In the genomic region with DNA sequence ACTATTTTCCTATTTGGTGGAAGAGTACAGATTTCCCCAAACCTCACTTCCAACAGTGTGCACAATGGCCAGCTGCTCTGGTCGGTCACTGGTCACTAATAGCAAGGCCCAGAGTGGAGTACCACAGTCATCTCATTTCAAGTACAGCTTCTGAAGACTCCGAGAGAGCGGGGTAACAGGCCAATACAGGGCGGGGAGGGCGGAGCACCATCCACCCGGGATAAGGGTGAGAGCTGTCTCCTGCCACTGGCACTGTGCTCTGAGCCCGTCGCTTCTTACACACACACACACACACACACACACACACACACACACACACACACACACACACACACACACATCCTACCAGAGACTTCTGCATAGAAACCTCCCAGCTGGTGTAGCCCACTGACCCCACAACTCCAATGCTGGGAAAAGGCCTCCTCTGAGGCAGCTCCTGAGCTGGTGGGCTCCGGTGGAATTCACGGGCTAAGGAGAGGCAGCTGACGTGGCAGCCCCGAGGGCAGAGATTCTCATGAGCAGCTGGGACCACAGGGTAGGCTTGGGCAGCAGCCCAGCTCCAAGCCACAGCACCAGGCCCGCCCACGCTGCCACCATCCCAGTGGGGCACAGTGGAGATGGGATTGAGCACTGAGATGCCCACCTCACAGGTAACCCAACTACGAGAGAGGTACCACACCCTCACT, we compare ENCODE assay signal across 8 mouse cellular contexts. TPM values are rescaled to one million over a fixed set of nuclear protein-coding genes. Genes with fewer than 3 reads are reported as not detected.
A peak's percentile ranks its signal among the peaks of the same experiment; 100 is the strongest.
DNase-seq lines count a peak whose midpoint lies in the region; ATAC-seq and TF ChIP-seq lines count a peak whose summit lies in the region.

No protein-coding gene starts in this region.

- H3K4me2 ChIP-seq in lung, embryonic 16.5 days (ENCODE audit: low read depth, low read length) = peak overlapping the region; percentile 40
- peak overlapping the region; percentile 43 for H3K4me2 ChIP-seq in embryonic facial prominence, embryonic 14.5 days (ENCODE audit: low read depth, low read length)
- H3K4me2 ChIP-seq in intestine, embryonic 15.5 days (replicated peaks) = peak overlapping the region; percentile 43
- peak overlapping the region; percentile 37; the same call in 1 of the 2 replicates for H3K4me2 ChIP-seq in midbrain, postnatal 0 days (ENCODE audit: low read depth, low read length, poor library complexity, severe bottlenecking)

- no peak for TF ChIP-seq CTCF in midbrain, postnatal 0 days (IDR thresholded peaks at IDR 0.05)

- H3K36me3 ChIP-seq in lung, embryonic 16.5 days (ENCODE audit: control insufficient read depth, insufficient read depth, low read length) = peaks cover 10% of the 10 kb centered on the region
- peaks cover 35% of the 10 kb centered on the region; the same call in 1 of the 2 replicates for H3K36me3 ChIP-seq in embryonic facial prominence, embryonic 14.5 days (ENCODE audit: control insufficient read depth, insufficient read depth, low read length)
- peaks cover 3% of the 10 kb centered on the region; the same call in 1 of the 2 replicates for H3K36me3 ChIP-seq in intestine, embryonic 15.5 days
- peaks cover 13% of the 10 kb centered on the region; the same call in 1 of the 2 replicates for H3K36me3 ChIP-seq in midbrain, postnatal 0 days (ENCODE audit: insufficient read depth, low read length)

- no peak overlapping the region for H3K4me3 ChIP-seq in lung, embryonic 16.5 days (ENCODE audit: low read length)
- peak overlapping the region; percentile 11; the same call in 1 of the 2 replicates for H3K4me3 ChIP-seq in embryonic facial prominence, embryonic 14.5 days (ENCODE audit: low read depth, low read length)
- no peak overlapping the region for H3K4me3 ChIP-seq in intestine, embryonic 15.5 days (replicated peaks)
- H3K4me3 ChIP-seq in midbrain, postnatal 0 days (ENCODE audit: low read depth, low read length) = no peak overlapping the region

- no peaks in the 10 kb centered on the region for H3K9me3 ChIP-seq in lung, embryonic 16.5 days (ENCODE audit: control insufficient read depth, low read length)
- no peaks in the 10 kb centered on the region for H3K9me3 ChIP-seq in embryonic facial prominence, embryonic 14.5 days (ENCODE audit: control insufficient read depth, low read length)
- no peaks in the 10 kb centered on the region for H3K9me3 ChIP-seq in intestine, embryonic 15.5 days
- H3K9me3 ChIP-seq in midbrain, postnatal 0 days (ENCODE audit: low read length) = no peaks in the 10 kb centered on the region

- intact Hi-C loops in left cerebral cortex, postnatal 25 days (cut with DNase I) = loop anchor here (1.0 kb wide), 1 partner anchor 18 kb away; no protein-coding TSS in a partner anchor

- 41% methylated on average over 15 of the region's 15 CpGs for WGBS in lung, embryonic 16.5 days
- 45% methylated on average over 9 of the region's 15 CpGs for WGBS in embryonic facial prominence, embryonic 14.5 days
- WGBS in intestine, embryonic 15.5 days = 41% methylated on average over 15 of the region's 15 CpGs
- 26% methylated on average over 13 of the region's 15 CpGs for WGBS in midbrain, postnatal 0 days

- no peaks in the 10 kb centered on the region for H3K27me3 ChIP-seq in lung, embryonic 16.5 days (ENCODE audit: control insufficient read depth, insufficient read depth, low read depth, low read length)
- H3K27me3 ChIP-seq in embryonic facial prominence, embryonic 14.5 days (replicated peaks; ENCODE audit: control insufficient read depth, insufficient read depth, low read length) = no peaks in the 10 kb centered on the region
- no peaks in the 10 kb centered on the region for H3K27me3 ChIP-seq in intestine, embryonic 15.5 days (replicated peaks)
- H3K27me3 ChIP-seq in midbrain, postnatal 0 days (ENCODE audit: insufficient read depth, low read length) = no peaks in the 10 kb centered on the region

- peak overlapping the region; percentile 65 for H3K9ac ChIP-seq in lung, embryonic 16.5 days (ENCODE audit: low read length)
- peak overlapping the region; percentile 38; the same call in 1 of the 2 replicates for H3K9ac ChIP-seq in embryonic facial prominence, embryonic 14.5 days (ENCODE audit: low read depth, low read length)
- peak overlapping the region; percentile 23; the same call in 1 of the 2 replicates for H3K9ac ChIP-seq in intestine, embryonic 15.5 days
- H3K9ac ChIP-seq in midbrain, postnatal 0 days (replicated peaks; ENCODE audit: low read length, poor library complexity, severe bottlenecking) = peak overlapping the region; percentile 34; the same call in 1 of the 2 replicates

- ATAC-seq in lung, embryonic 16.5 days (ENCODE audit: low read depth) = no peak
- peak; percentile 48 for ATAC-seq in embryonic facial prominence, embryonic 14.5 days (ENCODE audit: low read depth)
- peak; percentile 9; the same call in 1 of the 2 replicates for ATAC-seq in intestine, embryonic 15.5 days
- peak; percentile 32 for ATAC-seq in midbrain, postnatal 0 days (ENCODE audit: low FRiP score)

- peaks cover 58% of the 10 kb centered on the region for H3K4me1 ChIP-seq in lung, embryonic 16.5 days (replicated peaks; ENCODE audit: control insufficient read depth, insufficient read depth, low read length)
- H3K4me1 ChIP-seq in embryonic facial prominence, embryonic 14.5 days (ENCODE audit: control insufficient read depth, insufficient read depth, low read length) = peaks cover 45% of the 10 kb centered on the region
- H3K4me1 ChIP-seq in intestine, embryonic 15.5 days (replicated peaks) = peaks cover 66% of the 10 kb centered on the region
- H3K4me1 ChIP-seq in midbrain, postnatal 0 days (ENCODE audit: insufficient read depth, low read length) = peaks cover 42% of the 10 kb centered on the region

- H3K27ac ChIP-seq in lung, embryonic 16.5 days (ENCODE audit: low read length) = peak overlapping the region; percentile 90
- peak overlapping the region; percentile 87 for H3K27ac ChIP-seq in embryonic facial prominence, embryonic 14.5 days (replicated peaks; ENCODE audit: low read depth, low read length)
- peak overlapping the region; percentile 72 for H3K27ac ChIP-seq in intestine, embryonic 15.5 days
- peak overlapping the region; percentile 95 for H3K27ac ChIP-seq in midbrain, postnatal 0 days (ENCODE audit: low read depth, low read length)

- DNase-seq in lung, postnatal 4 days = no peak
- peak; percentile 85 for DNase-seq in embryonic facial prominence, embryonic 14.5 days (ENCODE audit: low spot score)
- peak; percentile 70 for DNase-seq in midbrain, postnatal 0 days (ENCODE audit: low spot score)
- no peak for DNase-seq in left cerebral cortex, postnatal 25 days (ENCODE audit: low spot score in 2 of 2)
- no peak for DNase-seq in retina, embryonic 14.5 days (ENCODE audit: low spot score)
- no peak for DNase-seq in kidney, adult 8-10 months

RNA-seq across cellular contexts. Expression of gene Gnai2, which starts 8.9 kb away (rescaled TPM):
- 457 and 458 TPM in 2 replicates for polyA plus RNA-seq in lung, embryonic 16.5 days (2015; fragmentation: Nextera tagmentation; extraction: Ambion mirVana)
- 380 and 416 TPM in 2 replicates for polyA plus RNA-seq in embryonic facial prominence, embryonic 14.5 days (2014; fragmentation: Nextera tagmentation; extraction: Ambion mirVana)
- 334 and 335 TPM in 2 replicates for polyA plus RNA-seq in intestine, embryonic 15.5 days (2015; fragmentation: Nextera tagmentation; extraction: Ambion mirVana)
- total RNA-seq in midbrain, postnatal 0 days (2014; rRNA removed) = 224 and 241 TPM in 2 replicates
- 260 and 264 TPM in 2 replicates for polyA plus RNA-seq in midbrain, postnatal 0 days (2015; fragmentation: Nextera tagmentation; extraction: Ambion mirVana)
- total RNA-seq in left cerebral cortex, postnatal 25 days (2021) = 100 to 1,000 TPM; 214 to 221 TPM

RNA-seq across cellular contexts. Expression of gene Sema3b, which starts 17.3 kb away (rescaled TPM):
- polyA plus RNA-seq in lung, embryonic 16.5 days (2015; fragmentation: Nextera tagmentation; extraction: Ambion mirVana) = 11.8 and 12.5 TPM in 2 replicates
- 18.0 and 18.2 TPM in 2 replicates for polyA plus RNA-seq in embryonic facial prominence, embryonic 14.5 days (2014; fragmentation: Nextera tagmentation; extraction: Ambion mirVana)
- 34.7 and 37.5 TPM in 2 replicates for polyA plus RNA-seq in intestine, embryonic 15.5 days (2015; fragmentation: Nextera tagmentation; extraction: Ambion mirVana)
- 5.7 and 16.7 TPM in 2 replicates for total RNA-seq in midbrain, postnatal 0 days (2014; rRNA removed)
- polyA plus RNA-seq in midbrain, postnatal 0 days (2015; fragmentation: Nextera tagmentation; extraction: Ambion mirVana) = 4.0 and 5.1 TPM in 2 replicates
- total RNA-seq in left cerebral cortex, postnatal 25 days (2021) = 1 to 10 TPM; 3.4 to 3.5 TPM

RNA-seq across cellular contexts. Expression of gene Ifrd2, which starts 38.9 kb away (rescaled TPM):
- polyA plus RNA-seq in lung, embryonic 16.5 days (2015; fragmentation: Nextera tagmentation; extraction: Ambion mirVana) = 44.1 and 51.9 TPM in 2 replicates
- 46.7 and 52.3 TPM in 2 replicates for polyA plus RNA-seq in embryonic facial prominence, embryonic 14.5 days (2014; fragmentation: Nextera tagmentation; extraction: Ambion mirVana)
- 66.4 and 81.9 TPM in 2 replicates for polyA plus RNA-seq in intestine, embryonic 15.5 days (2015; fragmentation: Nextera tagmentation; extraction: Ambion mirVana)
- total RNA-seq in midbrain, postnatal 0 days (2014; rRNA removed) = 8.4 and 8.9 TPM in 2 replicates
- polyA plus RNA-seq in midbrain, postnatal 0 days (2015; fragmentation: Nextera tagmentation; extraction: Ambion mirVana) = 6.5 and 7.5 TPM in 2 replicates
- 10 to 100 TPM; 11.1 to 13.3 TPM for total RNA-seq in left cerebral cortex, postnatal 25 days (2021)

RNA-seq across cellular contexts. Expression of gene Slc38a3, which starts 43.0 kb away (rescaled TPM):
- 4.5 and 5.4 TPM in 2 replicates for polyA plus RNA-seq in lung, embryonic 16.5 days (2015; fragmentation: Nextera tagmentation; extraction: Ambion mirVana)
- 7.0 and 7.8 TPM in 2 replicates for polyA plus RNA-seq in embryonic facial prominence, embryonic 14.5 days (2014; fragmentation: Nextera tagmentation; extraction: Ambion mirVana)
- 8.4 and 16.0 TPM in 2 replicates for polyA plus RNA-seq in intestine, embryonic 15.5 days (2015; fragmentation: Nextera tagmentation; extraction: Ambion mirVana)
- total RNA-seq in midbrain, postnatal 0 days (2014; rRNA removed) = 70.0 and 94.5 TPM in 2 replicates
- polyA plus RNA-seq in midbrain, postnatal 0 days (2015; fragmentation: Nextera tagmentation; extraction: Ambion mirVana) = 37.6 and 44.6 TPM in 2 replicates
- 10 to 100 TPM; 69.9 to 81.4 TPM for total RNA-seq in left cerebral cortex, postnatal 25 days (2021)

RNA-seq across cellular contexts. Expression of gene Hyal3, which starts 45.7 kb away (rescaled TPM):
- 0.97 and 1.6 TPM in 2 replicates for polyA plus RNA-seq in lung, embryonic 16.5 days (2015; fragmentation: Nextera tagmentation; extraction: Ambion mirVana)
- 1.2 and 1.4 TPM in 2 replicates for polyA plus RNA-seq in embryonic facial prominence, embryonic 14.5 days (2014; fragmentation: Nextera tagmentation; extraction: Ambion mirVana)
- 0.74 and 0.97 TPM in 2 replicates for polyA plus RNA-seq in intestine, embryonic 15.5 days (2015; fragmentation: Nextera tagmentation; extraction: Ambion mirVana)
- 1.1 and 4.3 TPM in 2 replicates for total RNA-seq in midbrain, postnatal 0 days (2014; rRNA removed)
- 1.8 and 2.2 TPM in 2 replicates for polyA plus RNA-seq in midbrain, postnatal 0 days (2015; fragmentation: Nextera tagmentation; extraction: Ambion mirVana)
- total RNA-seq in left cerebral cortex, postnatal 25 days (2021) = 1 to 10 TPM in 1 of 2 experiments, under 1 TPM in 1; 0.96 to 1.1 TPM

Comparison
In these comparisons a context has a peak if more than half of its experiments do, and no peak if none do; other contexts are left out.
1. DNase-seq: peak in embryonic facial prominence, embryonic 14.5 days (single experiment) and midbrain, postnatal 0 days (single experiment); none in lung, postnatal 4 days (0 of 2), left cerebral cortex, postnatal 25 days (0 of 2), retina, embryonic 14.5 days (single experiment) and kidney, adult 8-10 months (0 of 2).
2. Peak in every context shown above with its lines, with median percentiles within 50 percentile points of each other: H3K27ac ChIP-seq, H3K4me2 ChIP-seq and H3K9ac ChIP-seq.